Mouse (Mus musculus) forebrain, postnatal 0 days (tissue): Measurements from ENCODE around the gene Krtap7-1. TPM values are rescaled to one million over a fixed set of nuclear protein-coding genes. Genes with fewer than 3 reads are reported as not detected.

Experiments
- ATAC-seq: fragments of 200-750 bp; cut with Nextera tagmentation; 2 replicates; pipeline ENCODE4 v1.8.0; 2017; ENCODE audit warnings: mild to moderate bottlenecking, moderate library complexity
- DNase-seq: peaks from one replicate; pipeline ENCODE4 v3.0.0-alpha.2; 2015
- H3K27ac ChIP-seq: fragments of 300-500 bp; sonication (generic); 2 replicates; pipeline ENCODE4 v1.5.1; 2014; ENCODE audit warnings: low read depth, mild to moderate bottlenecking, antibody characterized with exemption, low read length, moderate library complexity, mixed read lengths
- H3K27me3 ChIP-seq: fragments of 300-500 bp; sonication (generic); 2 replicates; pipeline ENCODE4 v1.6.1; 2014; ENCODE audit warnings: mild to moderate bottlenecking, low read length, mixed read lengths; ENCODE audit not compliant: insufficient read depth
- H3K36me3 ChIP-seq: fragments of 300-500 bp; sonication (generic); 2 replicates; pipeline ENCODE4 v1.6.1; 2014; ENCODE audit warnings: mild to moderate bottlenecking, moderate library complexity; ENCODE audit not compliant: insufficient read depth
- H3K4me1 ChIP-seq: fragments of 300-500 bp; sonication (generic); 2 replicates; pipeline ENCODE4 v1.6.1; 2014; ENCODE audit warnings: antibody characterized with exemption; ENCODE audit not compliant: insufficient read depth
- H3K4me2 ChIP-seq: fragments of 300-500 bp; sonication (generic); 2 replicates; pipeline ENCODE4 v1.6.1; 2014; ENCODE audit warnings: low read depth, mild to moderate bottlenecking, moderate library complexity
- H3K4me3 ChIP-seq: fragments of 300-500 bp; sonication (generic); 2 replicates; pipeline ENCODE4 v1.5.1; 2014; ENCODE audit warnings: low read depth, low read length, mixed read lengths
- H3K9ac ChIP-seq: fragments of 300-500 bp; sonication (generic); 2 replicates; pipeline ENCODE4 v1.6.1; 2014; ENCODE audit warnings: mild to moderate bottlenecking
- H3K9me3 ChIP-seq: fragments of 300-500 bp; sonication (generic); 2 replicates; pipeline ENCODE4 v1.6.1; 2016; ENCODE audit warnings: low read length
- CTCF ChIP-seq: sonication (generic); IDR thresholded peaks from 2 replicates; pipeline ENCODE4 v1.5.1; 2016; ENCODE audit warnings: antibody characterized with exemption, control low read depth, low read depth
- WGBS: fragments of 180-500 bp; shearing (Covaris S2); extraction: QIAGEN DNeasy Blood & Tissue Kit; methylation state at CpG from one replicate; pipeline ENCODE4 v1.1.7; 2014; 5-methylcytosine and 5-hydroxymethylcytosine counted together
- polyA plus RNA-seq: library from polyadenylated mRNA; unstranded; fragments of >200 nt; fragmentation: Nextera tagmentation; extraction: Ambion mirVana; gene quantifications from 2 replicates; pipeline ENCODE4 v1.2.1, GENCODE M21; 2015
- total RNA-seq: library from RNA; depleted of rRNA; stranded (reverse); fragments of >200 nt; gene quantifications from 2 replicates; pipeline ENCODE4 v1.2.3, GENCODE M21; 2014; rRNA removed

Krtap7-1 gene
- total and polyA plus RNA-seq, 2 experiments from 2014 or later = 0.27 to 1.00 TPM

DNA sequence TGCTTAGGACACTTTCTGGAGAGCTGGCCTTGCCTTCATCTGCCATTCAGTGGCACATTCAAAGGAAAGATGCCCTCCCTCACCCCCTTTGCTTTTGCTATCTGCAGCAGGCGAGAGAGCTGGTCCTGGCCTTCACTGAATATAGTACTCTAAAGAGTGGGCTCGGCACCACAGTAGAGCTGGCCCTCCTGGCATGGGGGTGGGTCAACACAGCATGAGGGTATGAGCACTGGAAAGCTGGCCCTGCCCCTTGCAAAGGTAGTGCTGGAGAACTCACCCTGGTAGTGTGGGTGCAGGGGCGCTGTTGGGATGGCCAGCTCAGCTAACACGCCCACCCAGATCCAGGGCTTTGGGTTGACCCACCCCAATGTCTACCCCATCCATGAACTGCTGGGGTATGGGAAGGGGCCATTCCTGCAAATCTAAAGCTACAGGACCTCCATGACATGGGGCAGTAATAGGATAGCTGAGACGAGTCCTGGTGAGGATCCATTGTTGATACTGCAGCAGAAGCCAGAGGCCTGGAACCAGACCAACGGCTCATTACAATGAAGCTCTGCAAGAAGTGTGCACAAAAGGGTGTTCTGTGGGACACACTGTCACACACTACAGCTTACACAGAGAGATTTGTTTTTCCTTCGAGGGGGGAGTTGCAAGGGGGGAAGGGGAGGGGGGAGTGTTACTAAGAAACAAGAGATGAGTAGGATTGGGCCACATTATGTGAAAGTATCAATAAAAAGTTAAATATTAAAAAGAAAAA, 12.5 kb downstream of the Krtap7-1 start:
- no peak for TF ChIP-seq CTCF
- WGBS = 67% methylated on average over 7 of the region's 7 CpGs
- H3K27ac ChIP-seq = no peak overlapping the region
- H3K9me3 ChIP-seq = no peaks in the 10 kb centered on the region
- no peak overlapping the region for H3K4me2 ChIP-seq
- no peaks in the 10 kb centered on the region for H3K27me3 ChIP-seq
- DNase-seq = no peak
- ATAC-seq = no peak
- H3K4me1 ChIP-seq = no peaks in the 10 kb centered on the region
- H3K9ac ChIP-seq = no peak overlapping the region
- no peak overlapping the region for H3K4me3 ChIP-seq
- no peaks in the 10 kb centered on the region for H3K36me3 ChIP-seq

DNA sequence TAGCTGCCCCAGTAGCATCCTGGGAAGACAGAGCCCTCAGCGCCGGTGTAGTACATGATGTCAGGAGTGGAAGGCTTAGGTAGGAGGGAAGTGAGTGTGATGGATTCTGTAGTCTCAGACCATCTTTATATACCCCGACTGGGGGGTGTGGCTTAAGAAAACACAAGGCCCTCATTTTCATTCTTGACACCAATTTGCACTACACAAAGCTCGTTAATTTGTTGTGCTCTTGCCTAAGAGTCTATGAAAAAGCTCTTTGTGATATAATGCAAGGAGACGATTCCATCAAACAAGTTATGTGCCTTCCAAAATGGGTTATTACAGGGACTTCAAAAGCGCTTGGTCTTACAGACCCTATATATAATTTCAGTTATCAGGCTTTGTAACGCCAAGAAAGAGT, 20.3 kb downstream of the Krtap7-1 start, which contains the start of gene Krtap8-1:
Krtap8-1 (minus strand) TSS at position 101 of the 400 bp plus-strand sequence.
- H3K4me1 ChIP-seq = no peaks in the 10 kb centered on the region
- H3K4me2 ChIP-seq = no peak within 1 kb of the TSS
- WGBS = 66% methylated on average over 7 of the region's 7 CpGs
- no peak within 1 kb of the TSS for H3K4me3 ChIP-seq
- H3K9ac ChIP-seq = no peak within 1 kb of the TSS
- H3K27me3 ChIP-seq = no peaks in the 10 kb centered on the region
- no peak for DNase-seq
- H3K27ac ChIP-seq = no peak within 1 kb of the TSS
- H3K36me3 ChIP-seq = no peaks in the 10 kb centered on the region
- no peak for TF ChIP-seq CTCF
- no peak for ATAC-seq
- H3K9me3 ChIP-seq = no peaks in the 10 kb centered on the region

DNA sequence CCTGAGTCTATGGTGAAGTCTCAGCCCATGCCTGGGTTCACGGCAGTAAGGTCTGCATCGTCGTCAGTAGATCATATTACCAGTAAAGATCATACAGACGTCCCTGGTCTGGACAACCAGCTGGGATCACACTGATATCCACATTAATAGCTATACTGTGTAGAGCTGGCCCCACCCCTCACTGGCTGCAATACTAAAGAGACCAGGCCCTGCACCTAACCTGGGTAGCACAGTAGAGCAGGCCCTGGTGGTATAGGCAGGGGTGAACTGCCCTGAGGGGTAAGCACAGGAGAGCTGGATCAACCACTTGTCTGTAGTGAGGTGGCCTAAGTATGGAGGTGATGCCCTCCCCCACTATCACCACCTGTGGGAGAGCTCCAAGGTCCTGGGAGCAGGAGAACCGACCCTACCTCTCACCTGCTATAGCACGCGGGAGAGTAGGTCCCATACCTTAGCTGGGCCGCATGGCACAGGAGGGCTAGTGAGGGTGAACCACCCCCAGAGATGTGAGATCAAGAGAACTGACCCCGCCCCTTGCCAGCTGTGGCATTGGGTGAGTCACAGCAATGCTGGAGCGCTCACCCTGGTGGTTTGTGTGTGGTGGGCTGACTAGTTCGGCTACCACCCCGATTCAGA, 30.3 kb downstream of the Krtap7-1 start:
- H3K27ac ChIP-seq = no peak overlapping the region
- H3K4me3 ChIP-seq = no peak overlapping the region
- H3K9ac ChIP-seq = no peak overlapping the region
- no peaks in the 10 kb centered on the region for H3K9me3 ChIP-seq
- H3K4me1 ChIP-seq = no peaks in the 10 kb centered on the region
- TF ChIP-seq CTCF = no peak
- H3K27me3 ChIP-seq = no peaks in the 10 kb centered on the region
- H3K4me2 ChIP-seq = no peak overlapping the region
- 91% methylated on average over 12 of the region's 12 CpGs for WGBS
- no peaks in the 10 kb centered on the region for H3K36me3 ChIP-seq
- DNase-seq (no peak), ATAC-seq (no peak)

DNA sequence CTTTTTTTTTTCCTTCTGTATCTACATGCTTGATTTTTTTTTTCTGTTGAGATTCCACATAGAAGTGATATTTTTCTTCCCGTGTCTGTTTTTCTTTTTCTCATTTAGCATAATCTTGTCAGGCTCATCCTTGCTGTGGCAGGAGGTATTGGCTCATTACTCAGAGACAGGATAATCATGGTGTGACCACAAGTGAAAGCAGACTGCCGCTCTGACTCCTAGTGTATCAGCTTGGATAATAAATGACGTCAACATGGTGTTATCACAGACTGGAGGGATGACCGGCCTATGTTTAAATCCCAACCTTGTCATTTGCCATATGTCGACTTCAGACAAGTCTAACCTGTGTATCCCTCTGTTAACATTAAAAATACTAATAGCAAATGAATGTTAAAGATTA, 46.9 kb downstream of the Krtap7-1 start:
- no peak overlapping the region for H3K4me3 ChIP-seq
- no peak overlapping the region for H3K27ac ChIP-seq
- 80% methylated on average over 5 of the region's 5 CpGs for WGBS
- no peaks in the 10 kb centered on the region for H3K27me3 ChIP-seq
- no peaks in the 10 kb centered on the region for H3K4me1 ChIP-seq
- no peak overlapping the region for H3K4me2 ChIP-seq
- no peak for ATAC-seq
- no peaks in the 10 kb centered on the region for H3K36me3 ChIP-seq
- no peaks in the 10 kb centered on the region for H3K9me3 ChIP-seq
- TF ChIP-seq CTCF = no peak
- H3K9ac ChIP-seq = no peak overlapping the region
- DNase-seq = no peak

Other genes with a start within 250 kb of the Krtap7-1 start
- gene Krtap21-1, start 104.5 kb downstream of the Krtap7-1 start, total RNA-seq = not detected in 2 replicates
- not detected in 2 replicates for gene Krtap21-1, start 104.5 kb downstream of the Krtap7-1 start, polyA plus RNA-seq
- not detected in 2 replicates for gene Krtap6-2, start 88.2 kb downstream of the Krtap7-1 start, total RNA-seq
- not detected in 2 replicates for gene Krtap6-2, start 88.2 kb downstream of the Krtap7-1 start, polyA plus RNA-seq
- gene Krtap8-1, start 20.4 kb downstream of the Krtap7-1 start, total RNA-seq = not detected in 2 replicates
- gene Krtap8-1, start 20.4 kb downstream of the Krtap7-1 start, polyA plus RNA-seq = not detected in 2 replicates
- not detected in 2 replicates for gene Krtap11-1, start 62.9 kb upstream of the Krtap7-1 start, total RNA-seq
- not detected in 2 replicates for gene Krtap11-1, start 62.9 kb upstream of the Krtap7-1 start, polyA plus RNA-seq